Mouse (Mus musculus): ENCODE measurements around the gene Trub2. TPM values are rescaled to one million over a fixed set of nuclear protein-coding genes. Genes with fewer than 3 reads are reported as not detected.

Gene Trub2
- polyA plus RNA-seq, 1 experiment, result 0.20 TPM

DNA sequence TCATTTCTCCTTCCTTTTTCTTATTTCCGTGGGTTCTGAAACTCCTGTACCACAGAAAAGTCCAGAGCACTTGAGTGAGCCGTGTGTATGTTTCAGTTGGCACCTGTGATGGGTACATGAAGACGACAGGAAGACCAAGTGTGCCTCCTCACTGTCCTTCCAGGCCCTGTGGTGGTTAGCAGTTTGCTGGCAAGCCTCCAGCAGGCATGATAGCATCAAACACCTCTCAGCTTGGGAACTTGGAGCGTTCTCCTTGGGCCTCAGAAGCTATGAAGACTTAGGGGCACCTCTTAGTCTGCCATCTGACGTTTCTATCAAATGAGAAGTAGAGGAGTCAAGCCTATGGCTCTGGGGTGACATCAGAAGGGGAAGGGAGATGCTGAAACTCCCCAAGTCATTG is 69.7 kb downstream of the Trub2 start:
- H3K27me3 ChIP-seq (ENCODE audit: control insufficient read depth), result no peaks in the 10 kb centered on the region
- H3K36me3 ChIP-seq (ENCODE audit: control insufficient read depth), result peaks cover 89% of the 10 kb centered on the region
- TF ChIP-seq GATA1 (IDR thresholded peaks at IDR 0.05; ENCODE audit: low read length) (no peak), TAL1 (IDR thresholded peaks at IDR 0.05; ENCODE audit: low read length) (no peak)

DNA sequence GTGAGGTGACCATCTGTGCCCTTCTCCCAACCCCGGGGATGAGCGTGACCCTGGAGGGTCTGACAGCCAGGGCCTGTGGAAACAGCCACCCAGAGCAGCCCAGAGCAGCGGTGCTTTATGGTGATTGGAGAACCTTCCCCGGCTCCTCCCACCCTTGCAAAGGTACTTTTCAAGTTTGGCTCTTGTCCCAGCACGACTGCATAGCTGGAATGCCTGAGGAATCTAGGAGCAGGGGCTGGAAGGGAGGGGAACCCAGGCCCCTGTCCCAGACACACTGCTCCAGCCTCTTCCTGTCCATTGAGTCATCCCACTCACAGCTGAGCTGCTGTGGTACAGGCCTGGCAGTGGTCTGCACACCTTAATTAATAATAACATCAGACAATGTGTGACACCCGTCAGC is 71.6 kb downstream of the Trub2 start:
- Histone ChIP-seq H3K9me3 (ENCODE audit: control insufficient read depth, low read length) (no peaks in the 10 kb centered on the region), H3K36me3 (ENCODE audit: control insufficient read depth) (peaks cover 88% of the 10 kb centered on the region), H3K4me1 (ENCODE audit: control insufficient read depth) (peaks cover 2% of the 10 kb centered on the region; the same call in 1 of the 2 replicates), H3K27me3 (ENCODE audit: control insufficient read depth) (no peaks in the 10 kb centered on the region), H3K4me3 (replicated peaks) (no peak overlapping the region)
- TF ChIP-seq TAL1 (IDR thresholded peaks at IDR 0.05; ENCODE audit: low read length), result no peak
- TF ChIP-seq GATA1 (IDR thresholded peaks at IDR 0.05; ENCODE audit: low read length), result no peak

More for the DNA sequence above, 69.7 kb downstream of the Trub2 start:
- no peak overlapping the region for H3K4me3 ChIP-seq (replicated peaks)
- peaks cover 15% of the 10 kb centered on the region for H3K4me1 ChIP-seq (ENCODE audit: control insufficient read depth)
- no peaks in the 10 kb centered on the region for H3K9me3 ChIP-seq (ENCODE audit: control insufficient read depth, low read length)

DNA sequence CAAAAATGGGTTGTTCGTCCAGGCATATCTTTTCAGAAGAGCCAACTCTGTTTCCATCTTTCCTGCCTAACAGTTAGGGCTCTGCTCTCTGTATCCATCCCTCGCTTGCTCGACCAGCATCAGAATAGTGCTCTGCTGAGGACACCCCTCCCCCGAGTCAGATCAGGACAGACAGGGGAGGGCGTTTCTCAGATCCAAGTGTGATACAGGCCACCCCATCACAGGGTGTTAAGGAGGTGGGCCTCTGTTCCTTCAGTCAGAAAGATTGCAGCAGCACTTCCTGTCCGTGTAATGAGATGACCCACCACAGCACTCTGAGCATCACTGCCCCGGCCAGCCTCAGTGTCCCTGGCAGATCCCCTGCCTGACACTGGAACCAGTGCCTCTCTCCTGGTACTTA is 72.2 kb downstream of the Trub2 start:
- H3K4me3 ChIP-seq (replicated peaks), result no peak overlapping the region
- peaks cover 2% of the 10 kb centered on the region; the same call in 1 of the 2 replicates for H3K4me1 ChIP-seq (ENCODE audit: control insufficient read depth)
- H3K9me3 ChIP-seq (ENCODE audit: control insufficient read depth, low read length), result no peaks in the 10 kb centered on the region
- H3K27me3 ChIP-seq (ENCODE audit: control insufficient read depth), result no peaks in the 10 kb centered on the region
- TF ChIP-seq GATA1 (IDR thresholded peaks at IDR 0.05; ENCODE audit: low read length) (no peak), TAL1 (IDR thresholded peaks at IDR 0.05; ENCODE audit: low read length) (no peak)
- peaks cover 88% of the 10 kb centered on the region for H3K36me3 ChIP-seq (ENCODE audit: control insufficient read depth)

- H3K9me3 ChIP-seq (ENCODE audit: control insufficient read depth, low read length), result no peaks in the 10 kb centered on the region
- H3K36me3 ChIP-seq (ENCODE audit: control insufficient read depth), result peaks cover 83% of the 10 kb centered on the region
- H3K4me3 ChIP-seq (replicated peaks), result no peak overlapping the region
- peaks cover 2% of the 10 kb centered on the region; the same call in 1 of the 2 replicates for H3K4me1 ChIP-seq (ENCODE audit: control insufficient read depth)
- H3K27me3 ChIP-seq (ENCODE audit: control insufficient read depth), result no peaks in the 10 kb centered on the region
- TF ChIP-seq TAL1 (IDR thresholded peaks at IDR 0.05; ENCODE audit: low read length), result no peak
- TF ChIP-seq GATA1 (IDR thresholded peaks at IDR 0.05; ENCODE audit: low read length), result no peak
Measured at GRCm38 (mm10) chr2:29714127-29714526, 74.2 kb downstream of the Trub2 start.

GRCm38 (mm10) chr2:29713501-29713900 is 74.8 kb downstream of the Trub2 start:
- Histone ChIP-seq H3K36me3 (ENCODE audit: control insufficient read depth) (peaks cover 81% of the 10 kb centered on the region), H3K27me3 (ENCODE audit: control insufficient read depth) (no peaks in the 10 kb centered on the region), H3K9me3 (ENCODE audit: control insufficient read depth, low read length) (no peaks in the 10 kb centered on the region), H3K4me3 (replicated peaks) (no peak overlapping the region), H3K4me1 (ENCODE audit: control insufficient read depth) (peaks cover 2% of the 10 kb centered on the region; the same call in 1 of the 2 replicates)
- TF ChIP-seq GATA1 (IDR thresholded peaks at IDR 0.05; ENCODE audit: low read length) (no peak), TAL1 (IDR thresholded peaks at IDR 0.05; ENCODE audit: low read length) (no peak)

- no peak overlapping the region for H3K4me3 ChIP-seq (replicated peaks)
- no peaks in the 10 kb centered on the region for H3K9me3 ChIP-seq (ENCODE audit: control insufficient read depth, low read length)
- peaks cover 2% of the 10 kb centered on the region; the same call in 1 of the 2 replicates for H3K4me1 ChIP-seq (ENCODE audit: control insufficient read depth)
- H3K27me3 ChIP-seq (ENCODE audit: control insufficient read depth), result no peaks in the 10 kb centered on the region
- peaks cover 87% of the 10 kb centered on the region for H3K36me3 ChIP-seq (ENCODE audit: control insufficient read depth)
- TF ChIP-seq TAL1 (IDR thresholded peaks at IDR 0.05; ENCODE audit: low read length), result no peak
- TF ChIP-seq GATA1 (IDR thresholded peaks at IDR 0.05; ENCODE audit: low read length), result no peak
Measured at GRCm38 (mm10) chr2:29711877-29712276, 76.4 kb downstream of the Trub2 start.

Other genes starting within 250 kb of the Trub2 start
- gene Rapgef1, start 168.8 kb downstream of the Trub2 start, polyA plus RNA-seq (2012), result 2.0 and 2.1 TPM in 2 replicates
- not detected in 2 replicates for gene Gm13420, start 36.8 kb downstream of the Trub2 start, polyA plus RNA-seq (2012)
- gene Gm13547, start 29.2 kb downstream of the Trub2 start, polyA plus RNA-seq (2012), result not detected in 2 replicates
- 4.5 and 6.0 TPM in 2 replicates for gene Coq4, start 1.0 kb downstream of the Trub2 start, polyA plus RNA-seq (2012)
- gene Slc27a4, start 14.1 kb upstream of the Trub2 start, polyA plus RNA-seq (2012), result 0.10 and 0.19 TPM in 2 replicates
- gene Urm1, start 31.6 kb upstream of the Trub2 start, polyA plus RNA-seq (2012), result 5.1 and 6.7 TPM in 2 replicates
- 17.8 and 25.1 TPM in 2 replicates for gene Cercam, start 80.7 kb upstream of the Trub2 start, polyA plus RNA-seq (2012)
- gene Odf2, start 100.7 kb upstream of the Trub2 start, polyA plus RNA-seq (2012), result 5.7 and 6.0 TPM in 2 replicates
- 6.5 and 7.0 TPM in 2 replicates for gene Gle1, start 146.9 kb upstream of the Trub2 start, polyA plus RNA-seq (2012)
- gene Sptan1, start 177.1 kb upstream of the Trub2 start, polyA plus RNA-seq (2012), result 0.01 and 0.04 TPM in 2 replicates